Mouse (Mus musculus): ENCODE measurements around the gene Pard3.

The Pard3 gene

DNA sequence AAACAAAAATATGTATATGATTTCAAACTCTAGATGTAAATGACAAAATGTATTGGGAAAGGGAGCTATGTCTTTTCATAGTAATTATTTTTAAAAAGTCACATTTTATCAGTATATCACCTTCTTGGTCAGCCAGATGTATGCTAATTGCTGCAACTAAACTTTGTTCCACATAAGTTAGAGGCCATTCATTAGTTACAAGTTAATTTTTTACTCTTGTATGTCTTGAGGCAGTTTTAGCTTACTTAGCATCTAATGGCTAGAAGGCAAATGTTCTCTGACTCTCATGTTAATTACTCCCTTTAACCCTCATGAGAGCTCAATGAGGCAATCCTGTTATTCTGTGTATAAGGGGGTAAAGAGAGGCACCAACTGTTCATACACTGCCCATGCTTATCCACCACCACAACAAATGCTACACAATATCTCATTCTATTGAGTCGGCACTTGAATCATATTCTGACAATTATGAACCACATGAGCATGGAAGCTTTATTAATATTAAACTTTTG is 282.3 kb downstream of the Pard3 start:
- DNase-seq (ENCODE audit: low spot score) = no peak

DNA sequence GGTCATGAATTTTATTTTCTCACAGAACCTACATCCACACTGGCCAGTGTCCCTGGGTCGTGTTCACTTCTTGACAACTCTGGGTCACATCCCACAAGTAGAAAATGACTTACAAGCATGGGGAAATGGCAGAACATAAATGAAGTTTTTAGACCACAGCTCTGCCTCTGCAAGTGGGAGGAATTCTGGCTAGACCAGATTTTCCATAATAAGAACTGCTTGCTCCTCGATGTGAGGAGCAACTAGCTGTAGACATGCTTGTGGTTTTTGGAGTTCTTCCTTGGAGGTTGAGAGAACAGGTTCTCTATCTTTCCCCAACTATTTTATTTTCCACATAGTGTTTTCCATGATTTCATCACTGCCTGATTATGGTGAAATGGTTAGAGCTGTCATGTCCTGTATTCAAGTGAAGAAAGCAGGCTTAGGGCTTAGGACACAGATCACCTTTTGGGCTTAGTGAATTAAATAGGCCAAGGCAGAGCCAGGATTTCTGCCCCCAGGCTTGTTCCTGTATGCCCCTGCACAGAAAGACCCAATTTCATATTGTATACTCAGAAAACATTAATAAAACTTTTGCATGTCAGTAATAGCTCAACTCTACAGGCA is 284.3 kb downstream of the Pard3 start:
- no peak for DNase-seq (ENCODE audit: low spot score)

DNA sequence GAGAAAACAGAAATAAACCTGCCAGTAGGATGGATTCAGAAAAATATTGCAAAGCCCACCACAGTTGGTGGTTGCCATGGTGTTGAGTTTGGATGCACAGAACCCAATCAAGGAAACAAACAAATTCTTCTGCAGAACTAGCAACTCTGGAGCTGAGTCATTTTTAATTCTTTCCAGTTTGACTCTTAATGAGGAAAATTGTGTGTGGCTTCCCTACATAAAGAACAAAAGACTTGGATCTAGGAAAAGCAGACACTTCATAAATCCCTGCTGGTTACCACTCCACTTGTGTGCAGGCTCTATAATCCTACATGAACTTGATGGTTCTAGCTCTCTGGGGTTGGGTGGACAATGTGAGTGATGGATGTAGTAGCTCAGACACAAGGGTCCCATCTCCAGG is 298.1 kb downstream of the Pard3 start:
- DNase-seq (ENCODE audit: low spot score) = no peak

DNA sequence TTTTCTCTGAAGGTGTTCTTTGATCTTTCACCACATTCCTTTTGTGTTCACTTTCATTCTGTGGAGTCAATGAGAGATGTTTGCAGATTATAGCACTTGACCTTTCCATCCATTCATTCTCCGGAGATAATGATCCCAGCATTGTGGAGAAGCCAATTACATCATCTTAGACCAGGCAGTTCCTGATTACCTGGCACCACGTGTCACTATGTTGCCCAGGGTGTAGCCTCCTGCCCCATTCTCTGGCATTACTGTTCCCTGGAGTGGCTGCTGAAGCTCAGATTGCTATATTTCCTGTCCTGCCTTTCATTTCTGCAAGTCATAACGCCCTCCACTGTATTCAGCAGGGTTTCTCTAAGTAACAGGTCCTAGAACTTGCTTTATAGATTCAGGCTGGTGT is 304.7 kb downstream of the Pard3 start:
- DNase-seq (ENCODE audit: low spot score) = no peak

DNA sequence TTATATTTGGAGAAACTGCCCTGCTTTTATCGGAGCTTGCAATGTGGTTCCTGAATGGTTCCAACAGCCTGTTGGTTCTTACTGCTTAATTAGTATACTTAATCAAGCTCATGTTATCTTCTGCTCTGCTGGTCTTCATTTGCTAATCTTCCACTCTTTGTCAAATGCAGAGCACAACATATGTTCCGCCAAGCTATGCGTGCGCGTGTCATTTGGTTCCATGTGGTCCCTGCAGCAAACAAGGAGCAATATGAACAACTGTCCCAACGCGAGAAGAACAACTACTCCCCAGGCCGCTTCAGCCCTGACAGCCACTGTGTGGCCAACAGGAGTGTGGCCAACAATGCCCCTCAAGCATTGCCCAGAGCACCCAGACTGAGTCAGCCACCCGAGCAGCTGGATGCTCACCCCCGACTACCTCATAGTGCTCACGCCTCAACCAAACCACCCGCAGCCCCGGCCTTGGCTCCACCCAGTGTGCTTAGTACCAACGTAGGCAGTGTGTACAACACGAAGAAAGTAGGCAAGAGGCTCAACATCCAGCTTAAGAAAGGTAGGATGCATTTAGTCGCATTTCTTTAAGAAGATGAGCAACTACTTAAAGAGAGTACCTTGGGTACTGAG is 307.7 kb downstream of the Pard3 start:
- no peak for DNase-seq (ENCODE audit: low spot score)

DNA sequence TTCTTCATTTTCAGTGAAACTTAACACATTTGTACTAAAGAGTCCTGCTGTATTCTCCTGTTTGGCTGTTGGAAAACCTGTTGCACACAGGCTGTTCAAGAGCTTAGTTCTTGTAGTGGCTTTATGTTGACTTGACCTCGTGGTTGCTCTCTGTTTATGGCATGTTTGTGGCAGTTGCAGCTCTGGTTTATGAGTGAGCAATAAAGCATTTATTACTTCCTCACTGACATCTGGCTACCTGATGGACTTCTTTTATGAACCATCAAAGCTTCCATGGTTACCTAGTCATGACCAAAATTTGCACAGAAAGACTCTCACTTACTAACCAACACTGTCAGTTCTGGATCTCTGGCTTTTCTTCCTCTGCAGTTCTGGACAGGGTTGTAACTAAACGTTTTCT is 314.1 kb downstream of the Pard3 start:
- DNase-seq (ENCODE audit: low spot score) = no peak

DNA sequence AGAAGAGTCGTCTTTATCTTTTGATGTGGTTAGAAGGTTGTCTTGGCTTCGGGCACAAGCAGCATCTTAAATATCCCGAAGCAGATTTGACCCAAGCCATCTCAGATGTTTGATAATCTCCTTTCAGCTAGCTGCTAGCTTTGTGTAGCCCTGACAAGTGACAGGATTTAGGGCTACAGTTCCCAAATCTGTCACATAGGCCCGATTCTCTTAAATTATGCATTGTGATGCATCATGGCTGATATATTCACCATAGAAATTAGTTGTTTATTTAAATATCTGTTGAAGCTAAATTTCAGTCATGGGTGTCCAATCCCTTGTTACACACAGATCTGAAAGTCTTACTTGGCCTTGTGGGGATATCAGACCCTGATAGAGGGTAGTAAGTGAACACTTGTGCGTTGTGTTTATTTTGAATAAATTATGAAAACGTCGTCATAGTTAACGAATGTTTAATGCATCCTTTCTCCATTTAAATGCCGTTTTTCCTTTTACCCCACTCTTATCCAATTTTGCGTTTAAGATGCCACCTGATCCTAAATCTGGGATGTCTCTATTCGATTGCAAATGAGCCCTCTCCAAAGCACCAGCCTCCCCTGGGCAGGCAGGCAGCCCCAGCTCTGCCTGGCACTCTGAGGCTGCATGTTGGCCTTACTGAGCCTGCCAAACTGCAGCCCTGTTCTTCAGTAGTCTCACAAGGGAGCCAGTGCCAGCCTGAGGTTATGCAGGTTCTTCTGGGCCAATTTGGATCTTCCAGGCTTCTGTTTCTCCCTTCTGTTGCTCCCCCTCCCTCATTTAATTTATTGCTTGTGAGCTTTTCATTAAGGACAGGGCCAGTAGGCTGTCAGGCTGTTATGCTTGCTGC is 315.5 kb downstream of the Pard3 start:
- no peak for DNase-seq (ENCODE audit: low spot score)

DNA sequence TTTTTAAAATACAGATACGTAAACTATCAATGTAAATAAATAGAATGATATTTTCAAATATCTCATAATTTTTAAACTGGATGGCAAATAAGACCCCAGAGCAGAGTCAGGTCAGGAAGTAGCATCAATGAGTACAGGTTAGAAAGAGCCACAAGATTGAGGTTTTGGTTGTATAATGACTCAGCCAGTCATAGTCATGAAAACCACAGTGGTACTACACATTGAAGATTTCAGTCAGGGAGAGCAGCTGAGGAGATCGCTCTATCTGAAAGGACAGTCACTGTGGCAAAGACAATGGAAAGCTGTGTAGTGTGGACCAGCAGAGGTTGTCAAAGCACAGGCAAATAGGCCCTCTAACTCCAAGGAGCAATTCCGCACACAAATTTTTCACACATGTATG is 317.6 kb downstream of the Pard3 start:
- no peak for DNase-seq (ENCODE audit: low spot score)

DNA sequence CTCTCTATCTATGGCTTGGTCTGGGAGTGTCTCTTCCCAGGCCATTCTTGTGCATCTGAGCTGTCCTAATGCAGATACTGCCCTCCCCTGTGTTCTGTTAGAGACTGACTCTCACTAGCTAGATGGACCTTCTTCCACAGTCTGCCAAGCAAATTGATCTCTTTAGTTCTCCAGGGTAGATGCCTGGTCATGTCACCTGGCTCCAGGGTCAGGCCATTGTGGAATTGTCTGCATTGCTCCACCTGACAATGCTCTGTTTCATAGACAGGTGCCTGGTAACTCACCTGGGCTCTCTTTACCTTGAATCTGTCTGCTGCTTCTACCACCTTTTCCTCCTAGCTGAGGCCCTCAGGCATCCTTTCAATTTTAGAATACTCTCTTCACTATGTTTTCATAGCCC is 329.0 kb downstream of the Pard3 start:
- DNase-seq (ENCODE audit: low spot score) = no peak

DNA sequence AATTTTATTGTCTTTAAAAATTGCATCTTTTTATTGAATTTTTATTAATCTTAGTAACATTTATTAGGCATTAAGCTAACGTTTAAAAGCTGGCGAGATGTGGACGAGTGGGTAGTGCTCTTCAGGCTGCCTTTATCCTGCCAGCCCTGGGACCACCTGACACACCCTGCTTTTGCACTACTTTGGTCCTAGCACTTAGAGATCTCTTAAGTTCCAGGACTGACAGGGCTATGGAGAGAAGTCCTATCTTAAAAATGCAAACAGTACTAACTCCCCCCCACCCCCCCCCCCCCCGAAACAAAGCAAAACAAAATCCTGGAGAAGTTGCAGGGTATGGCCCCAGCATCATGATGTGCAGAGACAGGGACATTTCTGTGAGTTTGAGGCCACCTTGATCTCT is 331.8 kb downstream of the Pard3 start:
- no peak for DNase-seq (ENCODE audit: low spot score)

DNA sequence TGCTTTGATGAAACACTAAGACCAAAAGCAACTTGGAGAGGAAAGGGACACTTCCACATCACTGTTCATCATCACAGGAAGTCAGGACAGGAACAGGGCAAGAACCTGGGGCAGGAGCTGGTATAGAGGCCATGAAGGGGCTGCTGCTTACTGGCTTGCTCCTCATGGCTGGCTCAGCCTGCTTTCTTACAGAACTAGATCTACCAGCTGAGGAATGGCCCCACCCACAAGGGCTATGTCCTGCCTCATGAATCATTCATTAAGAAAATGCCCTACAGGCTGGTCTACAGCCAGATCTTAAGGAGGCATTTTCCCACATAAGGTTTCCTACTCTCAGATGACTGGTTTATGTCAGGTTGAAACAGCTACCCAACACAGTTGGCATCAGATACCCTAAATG is 342.1 kb downstream of the Pard3 start:
- DNase-seq (ENCODE audit: low spot score) = no peak

DNA sequence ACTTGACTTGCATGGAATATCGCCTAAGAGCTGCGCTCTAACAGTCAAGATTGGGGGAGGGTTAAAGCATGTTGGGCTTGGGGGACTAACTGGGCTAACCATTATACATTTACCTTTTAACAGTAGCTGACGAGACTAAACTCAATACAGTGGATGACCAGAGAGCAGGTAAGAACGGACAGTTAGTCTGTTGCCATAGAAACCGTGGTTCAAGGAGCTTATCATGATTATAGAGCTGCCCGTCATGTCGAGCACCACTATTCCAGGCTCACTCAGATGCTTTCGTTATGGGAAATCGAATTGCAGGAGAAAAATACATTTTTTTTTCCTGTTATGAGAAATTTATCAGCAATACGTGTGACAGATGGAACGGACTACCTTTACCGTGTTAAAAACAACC is 346.9 kb downstream of the Pard3 start:
- no peak for DNase-seq (ENCODE audit: low spot score)

DNA sequence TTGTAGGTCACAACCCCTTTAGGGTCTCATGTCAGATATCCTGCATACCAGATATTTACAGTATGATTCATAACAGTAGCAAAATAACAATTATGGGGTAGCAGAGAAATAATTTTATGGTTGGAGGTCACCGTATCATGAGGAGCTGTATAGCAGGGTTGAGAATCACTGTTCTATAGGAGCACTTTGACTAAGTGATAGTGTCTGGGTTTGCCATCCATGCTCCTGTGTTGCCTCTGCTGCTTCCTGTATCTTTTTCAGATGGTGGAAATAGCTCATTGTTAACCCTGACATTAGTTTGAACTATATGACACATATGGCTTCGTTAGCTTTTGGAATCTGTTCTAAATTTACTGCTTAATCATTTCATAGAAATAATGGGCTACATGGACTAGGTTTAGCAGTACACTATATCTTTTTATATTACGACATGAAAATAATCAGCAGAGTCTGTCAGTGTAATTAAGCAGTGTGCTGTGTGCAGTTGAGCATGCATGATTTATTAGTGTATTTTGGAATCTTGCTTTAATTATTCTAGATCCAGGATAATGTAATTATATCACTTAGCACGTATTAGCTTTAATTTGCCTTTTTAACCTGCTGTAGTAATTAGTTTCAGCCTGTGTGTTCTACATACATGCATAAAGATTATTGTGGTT is 347.6 kb downstream of the Pard3 start:
- no peak for DNase-seq (ENCODE audit: low spot score)

DNA sequence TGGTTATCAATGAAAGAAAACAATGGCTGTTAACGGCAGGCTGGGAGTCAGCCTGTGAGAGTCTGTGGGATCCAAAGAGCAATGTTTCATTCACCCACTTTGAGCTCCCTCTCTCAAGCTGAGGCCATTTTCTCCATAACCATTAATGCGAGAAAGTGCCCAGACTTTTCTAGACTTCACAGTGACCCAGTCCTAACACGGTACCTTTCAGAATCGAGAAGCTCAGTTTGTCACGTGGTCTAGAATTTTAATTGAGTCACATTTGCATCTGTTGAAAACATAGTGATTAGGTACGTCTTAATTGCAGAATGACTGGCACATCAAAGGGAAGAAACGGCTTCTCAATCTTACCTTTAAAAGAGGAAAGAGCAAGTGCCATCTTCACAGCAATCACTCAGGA is 359.3 kb downstream of the Pard3 start:
- DNase-seq (ENCODE audit: low spot score) = no peak

DNA sequence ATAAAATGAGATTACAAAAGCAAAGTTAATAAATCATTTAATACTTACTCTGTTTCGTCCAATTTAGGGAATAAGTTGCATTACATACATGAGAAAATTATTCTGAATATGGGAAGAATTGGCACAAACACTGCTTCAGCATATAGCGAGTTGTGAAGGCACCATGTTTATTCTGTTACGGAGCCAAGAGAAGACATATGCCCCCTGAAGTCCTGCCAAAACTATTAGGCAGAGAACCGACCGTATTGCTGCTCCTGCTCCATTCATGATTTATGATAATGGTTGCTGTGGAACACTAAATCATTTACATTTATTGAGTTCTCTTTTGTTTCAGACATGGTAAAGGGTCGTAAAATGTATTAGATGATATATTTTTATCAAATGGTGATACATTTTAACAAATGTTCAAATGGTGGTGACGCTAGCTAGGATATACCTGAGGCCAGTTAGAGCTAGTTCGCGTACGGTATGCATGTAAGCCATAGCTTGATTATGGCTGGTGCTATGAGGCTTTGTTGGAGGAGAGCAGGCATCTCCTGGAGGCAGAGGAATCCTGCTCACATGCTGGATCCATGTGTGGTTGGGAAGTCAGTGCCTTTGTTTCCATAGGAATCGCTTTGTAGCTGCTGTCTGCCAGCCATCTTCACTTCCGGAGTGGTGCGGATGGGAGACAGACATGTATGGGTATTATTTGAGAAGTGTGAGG is 360.7 kb downstream of the Pard3 start:
- DNase-seq (ENCODE audit: low spot score) = no peak

DNA sequence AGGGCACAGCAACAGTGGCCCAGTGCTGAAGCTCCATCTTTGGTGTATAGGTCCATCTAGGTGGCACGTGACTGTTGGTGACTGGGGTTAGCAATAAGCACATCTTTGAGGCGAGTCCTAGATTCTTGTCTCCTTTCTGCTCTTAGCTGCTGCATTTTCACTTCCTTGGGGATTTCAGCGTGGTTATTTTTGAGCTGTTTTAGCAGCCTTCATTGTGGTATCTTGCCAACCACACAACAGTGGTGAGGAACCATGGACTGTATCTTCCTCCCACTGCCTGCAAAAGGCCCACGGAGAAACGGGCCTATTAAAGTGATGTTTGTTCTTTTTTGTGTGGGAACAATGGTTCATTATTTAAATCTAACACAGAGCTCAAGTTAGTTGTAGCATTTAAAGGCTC is 363.2 kb downstream of the Pard3 start:
- no peak for DNase-seq (ENCODE audit: low spot score)

DNA sequence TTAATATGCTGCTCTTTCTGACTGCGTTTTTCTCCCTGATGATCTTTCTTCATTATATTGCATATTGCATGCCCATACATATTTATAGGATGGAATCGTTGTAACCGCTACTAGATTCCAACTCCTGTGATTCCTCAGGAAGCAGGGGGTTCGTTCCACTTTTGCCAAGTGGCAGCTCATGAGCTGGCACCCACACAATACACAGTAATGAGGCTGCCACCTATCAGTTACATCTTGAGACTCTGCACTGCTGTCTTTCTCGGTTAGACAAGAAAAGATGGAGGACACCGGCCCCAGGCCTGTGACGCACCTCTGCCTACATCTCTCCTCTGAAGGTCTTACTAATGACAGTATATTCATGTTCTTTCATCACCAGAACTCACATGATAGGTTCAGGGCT is 364.3 kb downstream of the Pard3 start:
- no peak for DNase-seq (ENCODE audit: low spot score)

DNA sequence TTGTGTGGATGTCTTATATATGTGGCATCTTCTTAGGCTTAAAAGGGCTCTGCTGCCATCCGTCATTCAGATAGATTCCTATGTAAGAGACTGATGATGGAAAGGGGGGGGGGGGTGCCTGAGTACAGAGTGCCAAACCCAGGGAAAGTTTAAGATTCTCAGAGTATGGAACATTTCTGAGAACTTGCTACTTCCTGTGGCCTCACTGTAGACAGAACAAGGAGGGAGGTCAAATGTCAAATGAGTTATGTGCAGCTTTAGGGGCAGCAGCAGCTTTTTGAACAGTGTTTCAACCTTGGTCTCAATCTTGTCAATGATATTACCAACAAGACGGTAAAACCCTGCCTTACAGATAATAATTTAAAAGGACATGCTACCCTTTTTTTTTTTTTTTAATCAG is 367.5 kb downstream of the Pard3 start:
- no peak for DNase-seq (ENCODE audit: low spot score)

DNA sequence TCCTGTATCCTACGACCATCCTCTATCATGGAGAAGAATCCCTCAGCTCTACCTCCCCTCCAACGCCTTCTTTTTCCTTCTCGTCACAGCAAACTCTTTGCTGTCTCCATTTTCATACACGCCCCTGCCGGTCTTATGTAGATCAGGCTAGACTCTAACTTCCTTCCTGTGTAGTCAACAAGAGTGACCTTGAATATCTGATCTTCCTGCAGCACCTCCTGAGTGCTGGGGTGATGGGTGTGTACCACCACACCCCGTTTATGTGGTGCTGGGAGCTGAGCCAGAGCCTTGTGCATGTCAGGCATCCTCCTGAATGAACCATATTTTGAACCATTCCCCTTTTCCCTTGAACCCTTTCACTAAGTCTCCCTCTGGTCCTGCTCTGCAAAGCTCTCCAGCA is 372.3 kb downstream of the Pard3 start:
- DNase-seq (ENCODE audit: low spot score) = no peak

DNA sequence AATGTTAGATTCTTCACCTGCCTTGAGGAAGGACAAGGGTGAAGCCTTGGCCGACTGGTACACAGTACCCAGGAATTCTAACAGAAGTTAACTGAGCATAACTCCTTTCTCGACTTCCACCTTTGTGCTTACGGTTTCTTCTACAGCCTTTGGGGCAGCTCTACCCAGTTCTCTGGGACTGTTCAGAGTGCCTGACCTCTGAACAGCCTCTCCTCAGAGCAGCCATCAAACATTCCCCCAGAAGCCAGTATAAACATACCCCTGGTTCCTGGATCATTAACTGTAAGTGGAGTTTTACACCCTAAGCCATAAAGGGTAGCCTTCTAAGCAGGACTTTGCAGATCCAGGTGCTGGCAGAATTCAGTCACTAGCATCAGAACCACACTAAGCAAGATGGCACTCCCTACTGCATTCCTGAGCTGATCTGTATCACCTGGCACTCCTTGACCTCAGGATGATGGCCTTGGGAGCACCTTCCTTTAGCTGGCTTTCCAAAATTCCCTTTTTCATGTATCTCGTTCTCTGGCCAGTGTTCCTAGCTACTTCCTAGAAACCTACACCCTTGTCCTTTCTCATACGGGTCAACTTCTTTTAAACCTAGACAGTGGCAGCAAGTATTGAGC is 374.0 kb downstream of the Pard3 start:
- no peak for DNase-seq (ENCODE audit: low spot score)

DNA sequence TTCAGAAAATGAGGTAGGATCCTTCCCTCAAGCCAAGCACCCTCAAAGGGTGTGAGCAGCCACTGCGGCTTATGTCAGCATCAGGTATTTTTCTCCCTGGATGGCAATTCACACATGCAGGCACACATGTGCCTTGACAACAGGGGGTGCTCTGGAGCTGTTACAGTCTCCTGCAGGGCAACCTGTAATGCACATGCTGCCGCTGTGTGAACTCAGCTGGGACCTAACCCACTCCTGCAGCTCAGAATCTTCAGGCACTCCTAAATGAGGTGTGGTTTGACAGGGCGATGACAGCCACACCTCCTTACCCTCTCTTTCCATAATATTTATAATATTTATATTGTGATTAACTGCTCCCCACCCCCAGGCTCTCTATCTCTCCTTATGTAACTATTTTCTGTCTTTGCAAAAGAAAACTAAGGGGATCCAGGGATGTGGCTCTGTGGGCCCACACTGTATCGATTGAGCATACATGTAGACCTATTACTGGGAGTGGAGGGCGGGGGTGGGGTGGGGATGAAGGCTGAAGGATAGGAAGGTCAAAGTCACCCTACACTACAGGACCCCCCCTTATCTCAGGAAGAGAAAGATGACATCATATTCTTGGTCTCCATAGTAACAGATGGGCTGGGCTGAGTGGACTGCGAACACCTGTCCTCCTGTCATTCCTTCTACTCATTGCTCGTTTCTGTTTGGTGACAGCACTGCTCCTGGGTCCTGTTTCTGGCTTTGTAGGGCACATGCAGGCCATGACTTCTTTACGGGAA is 375.1 kb downstream of the Pard3 start:
- no peak for DNase-seq (ENCODE audit: low spot score)

Measured in ovary, postnatal 10 days (tissue).